Mouse (Mus musculus) spleen, postnatal 10 days (tissue): ENCODE results near the gene R3hdm2.

ENCODE experiments used
- DNase-seq, 2 experiments: peaks; one replicate each; pipeline ENCODE4 v3.0.0; 2021 to 2022; ENCODE audit warnings: low spot score in 2 of 2

The R3hdm2 gene

GRCm38 (mm10) chr10:127516576-127517260, 136.6 kb downstream of the R3hdm2 start:
- no peak for DNase-seq

- DNase-seq: no peak
These were observed 137.8 kb downstream of the R3hdm2 start for GRCm38 (mm10) chr10:127517941-127518340.

- no peak for DNase-seq
These were observed 139.0 kb downstream of the R3hdm2 start for GRCm38 (mm10) chr10:127519041-127519701.

GRCm38 (mm10) chr10:127519903-127520713, 140.0 kb downstream of the R3hdm2 start:
- no peak for DNase-seq

GRCm38 (mm10) chr10:127520714-127521357, 140.7 kb downstream of the R3hdm2 start:
- no peak for DNase-seq

- DNase-seq: peak in 1 of 2 experiments; percentile 43
These were observed 141.5 kb downstream of the R3hdm2 start for GRCm38 (mm10) chr10:127521611-127522080.

- DNase-seq: peak; percentile 74 to 88
These were observed 142.0 kb downstream of the R3hdm2 start, which contains the start of gene Shmt2 for GRCm38 (mm10) chr10:127522088-127522581. Gene Shmt2 (minus strand): TSS chr10:127522444.

- DNase-seq: no peak
These were observed 144.6 kb downstream of the R3hdm2 start for GRCm38 (mm10) chr10:127524646-127525255.

GRCm38 (mm10) chr10:127526048-127526447, 145.9 kb downstream of the R3hdm2 start:
- DNase-seq: no peak

GRCm38 (mm10) chr10:127526681-127527080, 146.6 kb downstream of the R3hdm2 start:
- DNase-seq: peak in 1 of 2 experiments; percentile 65

- no peak for DNase-seq
These were observed 147.4 kb downstream of the R3hdm2 start for GRCm38 (mm10) chr10:127527481-127527880.

- no peak for DNase-seq
These were observed 150.8 kb downstream of the R3hdm2 start for GRCm38 (mm10) chr10:127530945-127531344.

- DNase-seq: no peak
These were observed 151.4 kb downstream of the R3hdm2 start for GRCm38 (mm10) chr10:127531548-127531947.

- no peak for DNase-seq
These were observed 154.2 kb downstream of the R3hdm2 start, which contains the start of gene Nxph4 for GRCm38 (mm10) chr10:127534036-127534928. Gene Nxph4 (minus strand): TSS chr10:127534559.

- no peak for DNase-seq
These were observed 154.8 kb downstream of the R3hdm2 start for GRCm38 (mm10) chr10:127534929-127535384.

GRCm38 (mm10) chr10:127536586-127537314, 156.6 kb downstream of the R3hdm2 start:
- DNase-seq: peak in 1 of 2 experiments; percentile 60

GRCm38 (mm10) chr10:127537854-127538583, 157.9 kb downstream of the R3hdm2 start:
- DNase-seq: peak; percentile 63 to 81

- no peak for DNase-seq
These were observed 161.4 kb downstream of the R3hdm2 start for GRCm38 (mm10) chr10:127541510-127541909.
